In the genomic region with DNA sequence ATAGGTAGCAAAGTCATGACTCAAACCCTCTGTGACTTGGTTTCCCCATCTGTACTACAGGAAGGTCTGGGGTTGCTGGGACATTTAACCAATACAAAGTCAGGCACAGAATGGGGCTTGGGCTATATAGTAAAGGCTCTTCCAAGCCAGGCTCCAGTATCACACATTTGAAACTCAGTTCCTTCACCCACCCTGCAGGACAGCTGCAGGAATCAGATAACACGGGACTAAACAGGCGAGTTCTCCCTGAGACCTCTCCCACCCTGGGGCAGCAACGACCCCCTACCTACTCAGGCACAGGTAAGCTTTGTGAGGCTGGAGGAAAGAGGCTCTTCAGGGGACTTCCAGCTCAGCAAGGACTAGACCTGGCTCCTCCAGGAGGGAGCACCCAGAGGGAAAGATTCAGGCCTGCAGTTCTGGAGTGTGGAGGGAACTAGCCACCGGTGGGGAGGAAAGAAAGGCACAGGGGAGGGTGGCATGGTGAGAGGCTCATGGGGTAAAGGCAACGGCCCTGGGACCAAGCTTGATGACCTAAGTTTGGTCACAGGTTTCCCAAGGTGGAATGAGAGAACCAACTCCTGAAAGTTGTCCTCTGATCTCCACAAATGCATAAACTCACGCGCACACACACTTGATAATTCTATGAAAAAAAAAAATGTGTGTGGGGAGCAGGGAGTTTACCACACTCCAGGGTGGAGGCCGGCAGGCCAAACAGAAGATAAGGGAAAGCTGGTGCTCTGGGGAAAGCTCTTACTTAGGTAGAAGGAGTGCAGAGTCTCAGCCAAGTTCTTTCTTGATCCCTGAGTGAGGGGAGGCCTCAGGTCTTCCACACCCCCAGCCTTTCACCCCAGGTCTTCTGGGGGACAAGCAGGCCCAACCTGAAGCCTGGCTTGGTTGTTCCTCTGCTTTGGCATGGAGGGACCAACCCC, we compare ENCODE assay signal across 8 mouse cellular contexts. TPM values are rescaled to one million over a fixed set of nuclear protein-coding genes. Genes with fewer than 3 reads are reported as not detected.
DNase-seq lines count a peak whose midpoint lies in the region; ATAC-seq lines count a peak whose summit lies in the region.

No protein-coding gene starts in this region.

- ATAC-seq in heart, embryonic 12.5 days (ENCODE audit: insufficient number of reproducible peaks, low FRiP score): peak; percentile 45; the same call in 1 of the 2 replicates
- no peak for ATAC-seq in limb, embryonic 13.5 days (ENCODE audit: low FRiP score, low read depth)
- no peak for ATAC-seq in neural tube, embryonic 12.5 days (ENCODE audit: low FRiP score, low read depth)

- peak overlapping the region; percentile 91 for H3K9ac ChIP-seq in heart, embryonic 12.5 days
- 0 out of 2 replicates have a peak overlapping the region, but pooled peaks have one; percentile 87 for H3K9ac ChIP-seq in limb, embryonic 13.5 days
- peak overlapping the region; percentile 21; the same call in 1 of the 2 replicates for H3K9ac ChIP-seq in neural tube, embryonic 12.5 days

- H3K4me2 ChIP-seq in heart, embryonic 12.5 days: peak overlapping the region; percentile 91
- H3K4me2 ChIP-seq in limb, embryonic 13.5 days (replicated peaks): peak overlapping the region; percentile 91
- peak overlapping the region; percentile 78; the same call in 1 of the 2 replicates for H3K4me2 ChIP-seq in neural tube, embryonic 12.5 days (replicated peaks)

- DNase-seq in heart, postnatal 10 days: no peak
- DNase-seq in c-Kit-positive CD71-positive TER-119-positive erythroid progenitor cells, embryonic 14.5 days (ENCODE audit: low spot score): peak; percentile 78
- DNase-seq in cerebellum, postnatal 36 days: no peak
- DNase-seq in gastrocnemius, postnatal 36 days: no peak
- DNase-seq in lung, postnatal 10 days: no peak

- H3K27ac ChIP-seq in heart, embryonic 12.5 days (ENCODE audit: poor library complexity, severe bottlenecking): 0 out of 2 replicates have a peak overlapping the region, but pooled peaks have one; percentile 28
- H3K27ac ChIP-seq in limb, embryonic 13.5 days: no peak overlapping the region
- H3K27ac ChIP-seq in neural tube, embryonic 12.5 days: no peak overlapping the region

- no peaks in the 10 kb centered on the region for H3K27me3 ChIP-seq in heart, embryonic 12.5 days (replicated peaks)
- no peaks in the 10 kb centered on the region for H3K27me3 ChIP-seq in limb, embryonic 13.5 days
- no peaks in the 10 kb centered on the region for H3K27me3 ChIP-seq in neural tube, embryonic 12.5 days (replicated peaks)

- peaks cover 16% of the 10 kb centered on the region for H3K36me3 ChIP-seq in heart, embryonic 12.5 days
- peaks cover 28% of the 10 kb centered on the region for H3K36me3 ChIP-seq in limb, embryonic 13.5 days
- H3K36me3 ChIP-seq in neural tube, embryonic 12.5 days: peaks cover 11% of the 10 kb centered on the region

- intact Hi-C loops in heart, postnatal 10 days (cut with DNase I): loop anchor here (5.0 kb wide), 1 partner anchor 210 kb away; no protein-coding TSS in a partner anchor
- intact Hi-C loops in gastrocnemius, postnatal 36 days (cut with DNase I): no loop called here

- H3K9me3 ChIP-seq in heart, embryonic 12.5 days (replicated peaks): no peaks in the 10 kb centered on the region
- no peaks in the 10 kb centered on the region for H3K9me3 ChIP-seq in limb, embryonic 13.5 days
- no peaks in the 10 kb centered on the region for H3K9me3 ChIP-seq in neural tube, embryonic 12.5 days

- H3K4me1 ChIP-seq in heart, embryonic 12.5 days (replicated peaks): peaks cover 40% of the 10 kb centered on the region
- H3K4me1 ChIP-seq in limb, embryonic 13.5 days: peaks cover 21% of the 10 kb centered on the region
- H3K4me1 ChIP-seq in neural tube, embryonic 12.5 days: peaks cover 21% of the 10 kb centered on the region

- 0 out of 2 replicates have a peak overlapping the region, but pooled peaks have one; percentile 0 for H3K4me3 ChIP-seq in heart, embryonic 12.5 days
- no peak overlapping the region for H3K4me3 ChIP-seq in limb, embryonic 13.5 days
- H3K4me3 ChIP-seq in neural tube, embryonic 12.5 days: no peak overlapping the region

- 47% methylated on average over 8 of the region's 8 CpGs for WGBS in heart, embryonic 12.5 days
- WGBS in limb, embryonic 13.5 days: 67% methylated on average over 8 of the region's 8 CpGs
- 86% methylated on average over 8 of the region's 8 CpGs for WGBS in neural tube, embryonic 12.5 days

RNA-seq across cellular contexts. Expression of a gene that starts 2.4 kb away (rescaled TPM):
- polyA plus RNA-seq in heart, embryonic 12.5 days (2016; fragmentation: Nextera tagmentation; extraction: Ambion mirVana): 29.2 and 29.3 TPM in 2 replicates
- 1 to 10 TPM; 6.4 to 9.0 TPM for total RNA-seq in heart, postnatal 10 days (2021)
- 39.7 and 43.4 TPM in 2 replicates for polyA plus RNA-seq in limb, embryonic 13.5 days (2015; fragmentation: Nextera tagmentation; extraction: Ambion mirVana)
- polyA plus RNA-seq in neural tube, embryonic 12.5 days (2016; fragmentation: Nextera tagmentation; extraction: Ambion mirVana): 42.7 and 44.9 TPM in 2 replicates
- total RNA-seq in gastrocnemius, postnatal 36 days (2021): 1 to 10 TPM; 4.4 to 4.7 TPM

RNA-seq across cellular contexts. Expression of a gene that starts 28.9 kb away (rescaled TPM):
- polyA plus RNA-seq in heart, embryonic 12.5 days (2016; fragmentation: Nextera tagmentation; extraction: Ambion mirVana): 34.4 and 34.8 TPM in 2 replicates
- 10 to 100 TPM; 31.9 to 34.1 TPM for total RNA-seq in heart, postnatal 10 days (2021)
- polyA plus RNA-seq in limb, embryonic 13.5 days (2015; fragmentation: Nextera tagmentation; extraction: Ambion mirVana): 39.4 and 41.6 TPM in 2 replicates
- polyA plus RNA-seq in neural tube, embryonic 12.5 days (2016; fragmentation: Nextera tagmentation; extraction: Ambion mirVana): 39.1 and 42.6 TPM in 2 replicates
- 10 to 100 TPM; 18.2 to 20.1 TPM for total RNA-seq in gastrocnemius, postnatal 36 days (2021)

RNA-seq across cellular contexts. Expression of a gene that starts 29.1 kb away (rescaled TPM):
- polyA plus RNA-seq in heart, embryonic 12.5 days (2016; fragmentation: Nextera tagmentation; extraction: Ambion mirVana): 119 and 125 TPM in 2 replicates
- 10 to 100 TPM; 81.5 to 89.5 TPM for total RNA-seq in heart, postnatal 10 days (2021)
- 40.4 and 41.9 TPM in 2 replicates for polyA plus RNA-seq in limb, embryonic 13.5 days (2015; fragmentation: Nextera tagmentation; extraction: Ambion mirVana)
- polyA plus RNA-seq in neural tube, embryonic 12.5 days (2016; fragmentation: Nextera tagmentation; extraction: Ambion mirVana): 15.7 and 18.2 TPM in 2 replicates
- total RNA-seq in gastrocnemius, postnatal 36 days (2021): 10 to 100 TPM; 20.8 to 23.4 TPM

Comparison
In these comparisons a context has a peak if more than half of its experiments do, and no peak if none do; other contexts are left out.
1. H3K9ac ChIP-seq: peak in every context shown above with its lines; median percentile 91 in heart, embryonic 12.5 days; 87 in limb, embryonic 13.5 days; 21 in neural tube, embryonic 12.5 days.